Mouse (Mus musculus) lung, embryonic 16.5 days (tissue): ENCODE data around the gene Ypel4. TPM values are rescaled to one million over a fixed set of nuclear protein-coding genes. Genes with fewer than 3 reads are reported as not detected.

Experiments
- ATAC-seq: fragments of 200-750 bp; cut with Nextera tagmentation; 2 replicates; pipeline ENCODE4 v1.8.0; 2017; ENCODE audit warnings: low read depth, mild to moderate bottlenecking, moderate library complexity
- H3K27ac ChIP-seq: fragments of 300-500 bp; sonication (generic); 2 replicates; pipeline ENCODE4 v1.5.1; 2014; ENCODE audit warnings: mild to moderate bottlenecking, control low read depth, low read length
- H3K27me3 ChIP-seq: fragments of 300-500 bp; sonication (generic); 2 replicates; pipeline ENCODE4 v1.6.1; 2014; ENCODE audit warnings: low read depth, low read length, mixed read lengths; ENCODE audit not compliant: control insufficient read depth, insufficient read depth
- H3K36me3 ChIP-seq: fragments of 300-500 bp; sonication (generic); 2 replicates; pipeline ENCODE4 v1.6.1; 2014; ENCODE audit warnings: low read length; ENCODE audit not compliant: control insufficient read depth, insufficient read depth
- H3K4me1 ChIP-seq: fragments of 300-500 bp; sonication (generic); replicated peaks from 2 replicates; pipeline ENCODE4 v1.6.1; 2014; ENCODE audit warnings: low read length, mixed read lengths; ENCODE audit not compliant: control insufficient read depth, insufficient read depth
- H3K4me2 ChIP-seq: fragments of 300-500 bp; sonication (generic); 2 replicates; pipeline ENCODE4 v1.6.1; 2014; ENCODE audit warnings: low read depth, low read length, control low read depth
- H3K4me3 ChIP-seq: fragments of 300-500 bp; sonication (generic); 2 replicates; pipeline ENCODE4 v1.5.1; 2014; ENCODE audit warnings: mild to moderate bottlenecking, low read length, control low read depth
- H3K9ac ChIP-seq: fragments of 300-500 bp; sonication (generic); 2 replicates; pipeline ENCODE4 v1.6.1; 2014; ENCODE audit warnings: low read length, control low read depth
- H3K9me3 ChIP-seq: fragments of 300-500 bp; sonication (generic); 2 replicates; pipeline ENCODE4 v1.6.1; 2016; ENCODE audit warnings: low read length; ENCODE audit not compliant: control insufficient read depth
- WGBS: fragments of 180-500 bp; shearing (Covaris S2); extraction: QIAGEN DNeasy Blood & Tissue Kit; methylation state at CpG from one replicate; pipeline ENCODE4 v1.1.7; 2014; 5-methylcytosine and 5-hydroxymethylcytosine counted together
- polyA plus RNA-seq: library from polyadenylated mRNA; unstranded; fragments of >200 nt; fragmentation: Nextera tagmentation; extraction: Ambion mirVana; gene quantifications from 2 replicates; pipeline ENCODE4 v1.2.1, GENCODE M21; 2015

The Ypel4 gene
- polyA plus RNA-seq, 1 experiment from 2014 or later, result 5.2 TPM

DNA sequence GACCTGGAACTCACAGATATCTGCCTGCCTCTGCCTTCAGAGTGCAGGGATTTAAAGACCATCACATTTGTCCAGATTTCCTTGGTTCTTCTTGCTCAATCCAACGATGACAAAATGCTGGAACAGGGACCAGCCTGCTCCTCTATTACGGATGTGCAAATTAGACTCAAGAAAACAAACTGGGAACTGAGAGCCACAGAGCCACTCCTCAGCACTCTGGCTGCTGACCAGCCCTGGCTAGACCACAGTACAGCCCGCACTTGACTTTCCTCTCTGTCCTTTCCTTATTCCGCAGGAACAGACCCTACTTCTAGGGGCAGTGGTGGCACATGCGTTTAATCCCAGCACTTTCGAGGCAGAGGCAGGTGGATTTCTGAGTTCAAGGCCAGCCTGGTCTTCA, 36.6 kb downstream of the Ypel4 start:
- Histone ChIP-seq H3K4me1 (peaks cover 1% of the 10 kb centered on the region; the same call in 1 of the 2 replicates), H3K27ac (no peak overlapping the region), H3K4me3 (no peak overlapping the region), H3K4me2 (no peak overlapping the region), H3K36me3 (peaks cover 5% of the 10 kb centered on the region; the same call in 1 of the 2 replicates), H3K27me3 (no peaks in the 10 kb centered on the region), H3K9me3 (no peaks in the 10 kb centered on the region), H3K9ac (no peak overlapping the region)
- ATAC-seq, result no peak
- WGBS, result 69% methylated on average over 6 of the region's 6 CpGs

DNA sequence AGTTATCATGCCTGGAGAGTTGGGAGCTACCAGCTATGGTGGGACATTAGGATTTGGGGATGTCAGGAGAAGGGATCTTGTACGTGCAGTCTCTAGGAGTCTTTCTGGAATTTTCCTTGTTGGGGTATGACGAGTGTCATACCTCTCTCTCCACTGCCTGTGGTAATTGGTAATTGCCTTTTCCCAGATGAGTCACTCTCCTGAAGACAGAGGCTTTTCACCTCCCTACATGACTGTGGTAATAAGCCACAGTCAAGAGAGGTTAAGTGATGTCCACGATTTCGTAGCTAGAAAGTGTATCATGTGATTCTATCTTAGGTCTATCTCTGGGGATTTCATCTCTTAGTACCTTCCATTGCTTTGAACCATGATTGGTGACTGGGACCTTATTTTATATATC, 38.6 kb downstream of the Ypel4 start:
- no peak for ATAC-seq
- H3K4me1 ChIP-seq, result peaks cover 5% of the 10 kb centered on the region; the same call in 1 of the 2 replicates
- H3K4me3 ChIP-seq, result no peak overlapping the region
- WGBS, result 88% methylated on average over 4 of the region's 4 CpGs
- 0 out of 2 replicates have a peak, but pooled peaks cover 2% of the 10 kb centered on the region for H3K36me3 ChIP-seq
- no peaks in the 10 kb centered on the region for H3K9me3 ChIP-seq
- H3K4me2 ChIP-seq, result no peak overlapping the region
- no peaks in the 10 kb centered on the region for H3K27me3 ChIP-seq
- H3K9ac ChIP-seq, result no peak overlapping the region
- no peak overlapping the region for H3K27ac ChIP-seq

DNA sequence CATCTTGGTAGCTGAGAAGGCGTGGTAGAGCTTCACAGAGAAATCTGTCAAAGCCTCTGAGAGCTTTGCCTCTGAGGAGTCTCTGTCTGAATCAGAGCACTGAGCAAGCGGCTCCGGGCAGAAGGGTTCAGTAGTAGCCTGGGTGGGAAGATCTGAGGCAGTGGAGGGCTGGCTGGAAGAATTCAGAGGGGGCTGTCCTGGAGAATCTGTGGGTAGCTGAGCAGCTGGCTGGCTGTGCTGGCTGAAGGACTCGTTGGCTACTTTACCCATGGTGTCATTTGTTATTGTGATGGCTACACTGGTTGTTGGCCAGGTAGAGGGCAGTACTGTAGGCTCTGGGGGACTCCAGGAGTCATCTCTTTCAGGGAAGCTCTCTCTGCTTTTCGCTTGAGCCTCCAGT, 39.3 kb downstream of the Ypel4 start:
- Histone ChIP-seq H3K9ac (no peak overlapping the region), H3K4me2 (peak overlapping the region; percentile 46; the same call in 1 of the 2 replicates), H3K4me1 (peaks cover 5% of the 10 kb centered on the region; the same call in 1 of the 2 replicates), H3K4me3 (peak overlapping the region; percentile 9; the same call in 1 of the 2 replicates), H3K36me3 (0 out of 2 replicates have a peak, but pooled peaks cover 2% of the 10 kb centered on the region), H3K9me3 (no peaks in the 10 kb centered on the region), H3K27ac (no peak overlapping the region), H3K27me3 (no peaks in the 10 kb centered on the region)
- WGBS, result 72% methylated on average over 5 of the region's 5 CpGs
- ATAC-seq, result no peak

DNA sequence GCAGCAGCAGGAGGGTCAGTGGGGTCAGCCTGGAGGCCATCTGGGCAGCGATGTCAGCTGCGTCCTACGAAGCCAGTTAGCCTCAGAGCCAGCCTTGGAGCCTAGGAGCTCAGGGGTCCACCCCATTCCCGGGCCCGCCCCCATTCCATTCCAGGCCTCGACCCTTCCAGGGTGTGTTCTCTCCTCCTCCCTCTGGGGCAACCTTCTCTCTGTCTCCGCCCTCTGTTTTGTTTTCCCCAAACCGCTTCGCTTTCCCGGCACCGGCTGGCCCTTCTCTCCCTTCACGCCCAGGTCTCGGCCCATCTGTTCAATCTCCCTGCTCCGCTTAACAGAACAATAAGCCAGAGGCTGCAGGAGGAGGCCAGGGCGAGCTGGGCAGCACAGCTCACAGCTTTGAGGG, 40.9 kb downstream of the Ypel4 start:
- WGBS, result 4% methylated on average over 15 of the region's 15 CpGs
- Histone ChIP-seq H3K4me3 (peak overlapping the region; percentile 47), H3K4me1 (peaks cover 5% of the 10 kb centered on the region; the same call in 1 of the 2 replicates), H3K9ac (peak overlapping the region; percentile 59), H3K4me2 (peak overlapping the region; percentile 46), H3K9me3 (no peaks in the 10 kb centered on the region), H3K27me3 (no peaks in the 10 kb centered on the region), H3K36me3 (0 out of 2 replicates have a peak, but pooled peaks cover 2% of the 10 kb centered on the region), H3K27ac (peak overlapping the region; percentile 53)
- peak; percentile 97 for ATAC-seq

DNA sequence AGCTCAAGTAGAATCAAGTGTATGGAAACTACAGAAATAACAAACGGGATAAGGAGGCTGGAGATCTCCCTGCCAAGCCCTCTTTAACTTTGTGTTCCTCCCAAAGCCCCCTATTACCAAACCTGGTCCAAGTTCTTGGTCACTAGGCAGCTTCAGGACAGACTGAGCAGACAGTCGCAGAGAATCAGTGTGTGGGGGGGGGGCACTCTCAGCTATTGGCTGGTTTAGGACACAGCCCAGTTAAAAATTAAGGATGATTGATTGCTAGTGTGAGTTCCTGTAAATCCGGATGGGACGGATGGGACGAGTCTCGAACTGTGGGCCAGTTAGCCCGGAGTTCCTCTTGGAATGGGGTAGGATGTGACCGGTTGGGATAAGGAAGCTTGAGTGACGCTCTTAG, 41.4 kb downstream of the Ypel4 start, which contains the start of gene Serping1:
Gene Serping1 (minus strand): TSS at position 204 of the 400 bp plus-strand sequence.
- H3K9ac ChIP-seq, result peak within 1 kb of the TSS; percentile 59
- H3K9me3 ChIP-seq, result no peaks in the 10 kb centered on the region
- ATAC-seq, result peak; percentile 62
- peak within 1 kb of the TSS; percentile 47 for H3K4me3 ChIP-seq
- H3K36me3 ChIP-seq, result no peaks in the 10 kb centered on the region
- H3K4me2 ChIP-seq, result peak within 1 kb of the TSS; percentile 46
- H3K27me3 ChIP-seq, result no peaks in the 10 kb centered on the region
- WGBS, result 40% methylated on average over 9 of the region's 9 CpGs
- H3K4me1 ChIP-seq, result peaks cover 5% of the 10 kb centered on the region; the same call in 1 of the 2 replicates
- H3K27ac ChIP-seq, result peak within 1 kb of the TSS; percentile 76

DNA sequence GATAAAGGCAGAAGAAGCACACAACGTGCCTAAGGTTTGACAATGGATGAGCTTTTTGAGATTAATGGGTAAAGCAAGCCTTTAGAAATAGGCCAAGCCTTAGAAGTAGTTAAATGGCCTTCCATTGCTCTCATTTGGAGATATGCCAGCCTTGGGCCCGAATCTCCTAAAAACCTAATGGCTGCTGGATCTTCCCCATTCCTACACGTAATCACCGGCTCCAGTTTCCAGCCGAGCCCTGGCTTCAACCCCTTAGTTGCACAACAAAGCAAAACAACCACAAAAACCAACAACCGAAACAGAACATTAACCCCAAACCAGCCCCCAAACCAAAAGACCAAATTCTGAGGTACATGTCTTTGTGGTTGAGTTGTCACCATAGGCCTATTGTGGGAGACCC, 41.8 kb downstream of the Ypel4 start:
- ATAC-seq, result no peak
- peak overlapping the region; percentile 76 for H3K27ac ChIP-seq
- H3K36me3 ChIP-seq, result no peaks in the 10 kb centered on the region
- peaks cover 5% of the 10 kb centered on the region; the same call in 1 of the 2 replicates for H3K4me1 ChIP-seq
- no peaks in the 10 kb centered on the region for H3K9me3 ChIP-seq
- H3K4me2 ChIP-seq, result peak overlapping the region; percentile 46; the same call in 1 of the 2 replicates
- no peak overlapping the region for H3K9ac ChIP-seq
- WGBS, result 59% methylated on average over 6 of the region's 6 CpGs
- no peaks in the 10 kb centered on the region for H3K27me3 ChIP-seq
- H3K4me3 ChIP-seq, result no peak overlapping the region

DNA sequence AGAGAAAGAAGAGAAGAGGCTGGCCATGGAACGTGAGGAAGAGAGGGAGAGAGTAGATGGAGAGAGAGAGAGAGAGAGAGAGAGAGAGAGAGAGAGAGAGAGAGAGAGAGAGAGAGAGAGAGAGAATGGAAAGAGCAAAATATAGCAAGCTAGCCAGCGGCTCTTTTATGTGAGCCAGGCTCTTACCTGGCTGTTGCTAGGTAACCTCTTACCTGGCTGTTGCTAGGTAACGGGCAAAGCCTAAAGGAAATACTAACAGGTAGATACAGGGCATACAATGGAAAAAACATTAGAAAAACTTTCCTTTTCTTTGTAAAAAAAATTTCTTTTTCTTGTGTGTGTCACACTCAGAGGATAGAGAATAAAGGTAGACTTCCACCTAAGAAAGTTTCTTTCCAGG, 43.8 kb downstream of the Ypel4 start:
- H3K36me3 ChIP-seq, result no peaks in the 10 kb centered on the region
- H3K4me1 ChIP-seq, result peaks cover 5% of the 10 kb centered on the region; the same call in 1 of the 2 replicates
- no peak overlapping the region for H3K27ac ChIP-seq
- no peak overlapping the region for H3K4me3 ChIP-seq
- H3K4me2 ChIP-seq, result no peak overlapping the region
- H3K9me3 ChIP-seq, result no peaks in the 10 kb centered on the region
- no peak overlapping the region for H3K9ac ChIP-seq
- no peak for ATAC-seq
- 42% methylated on average over 3 of the region's 3 CpGs for WGBS
- no peaks in the 10 kb centered on the region for H3K27me3 ChIP-seq

DNA sequence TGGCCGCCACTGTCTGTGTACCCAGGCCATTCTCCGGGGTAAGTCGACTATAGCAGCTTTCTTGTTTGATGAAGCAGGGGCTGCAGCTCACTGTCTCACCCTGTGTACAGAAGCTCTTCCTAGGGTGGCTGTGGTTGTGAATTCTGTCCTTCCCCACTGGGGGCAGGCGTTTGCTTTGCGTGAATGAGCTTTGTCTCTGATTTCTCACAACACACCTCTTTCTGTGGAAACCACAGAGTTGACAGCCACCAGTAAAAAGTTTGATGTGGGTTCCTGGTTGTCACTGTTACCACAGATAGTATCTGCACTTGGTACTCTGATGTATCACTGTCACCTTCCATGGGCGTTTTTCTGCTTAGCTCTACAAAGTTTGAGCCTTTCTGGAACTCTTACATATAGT, 45.4 kb downstream of the Ypel4 start:
- Histone ChIP-seq H3K4me3 (no peak overlapping the region), H3K27me3 (no peaks in the 10 kb centered on the region), H3K36me3 (no peaks in the 10 kb centered on the region), H3K4me2 (no peak overlapping the region), H3K27ac (no peak overlapping the region), H3K4me1 (peaks cover 5% of the 10 kb centered on the region; the same call in 1 of the 2 replicates), H3K9ac (no peak overlapping the region), H3K9me3 (no peaks in the 10 kb centered on the region)
- no peak for ATAC-seq
- 41% methylated on average over 6 of the region's 6 CpGs for WGBS

DNA sequence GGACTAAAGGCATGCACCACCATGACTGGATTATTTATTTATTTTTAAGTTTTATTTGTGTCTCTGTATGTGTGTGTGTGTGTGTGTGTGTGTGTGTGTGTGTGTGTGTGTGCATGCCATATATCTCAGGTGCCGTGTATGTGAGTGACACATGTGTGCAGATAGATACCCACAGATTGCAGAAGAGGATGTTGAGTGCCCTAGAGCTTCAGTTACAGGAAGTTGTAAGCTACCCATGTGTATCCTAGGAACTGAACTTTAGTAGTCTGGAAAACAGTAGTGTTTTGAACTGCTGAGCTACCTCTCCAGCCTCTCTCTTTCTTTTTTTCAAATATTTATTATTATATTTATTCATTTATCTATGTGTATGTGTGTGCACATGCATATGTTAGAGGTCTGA, 49.5 kb downstream of the Ypel4 start:
- H3K36me3 ChIP-seq, result no peaks in the 10 kb centered on the region
- H3K4me3 ChIP-seq, result no peak overlapping the region
- 72% methylated on average over 1 of the region's 1 CpGs for WGBS
- no peak overlapping the region for H3K4me2 ChIP-seq
- H3K9ac ChIP-seq, result no peak overlapping the region
- ATAC-seq, result no peak; the same call in 1 of the 2 replicates
- no peaks in the 10 kb centered on the region for H3K4me1 ChIP-seq
- H3K27ac ChIP-seq, result peak overlapping the region; percentile 45; the same call in 1 of the 2 replicates
- no peaks in the 10 kb centered on the region for H3K9me3 ChIP-seq
- no peaks in the 10 kb centered on the region for H3K27me3 ChIP-seq
